Mouse (Mus musculus): ENCODE measurements around the gene Gm20388. TPM values are rescaled to one million over a fixed set of nuclear protein-coding genes. Genes with fewer than 3 reads are reported as not detected.

The Gm20388 gene
- polyA plus RNA-seq, 1 experiment from 2014 or later: not detected

DNA sequence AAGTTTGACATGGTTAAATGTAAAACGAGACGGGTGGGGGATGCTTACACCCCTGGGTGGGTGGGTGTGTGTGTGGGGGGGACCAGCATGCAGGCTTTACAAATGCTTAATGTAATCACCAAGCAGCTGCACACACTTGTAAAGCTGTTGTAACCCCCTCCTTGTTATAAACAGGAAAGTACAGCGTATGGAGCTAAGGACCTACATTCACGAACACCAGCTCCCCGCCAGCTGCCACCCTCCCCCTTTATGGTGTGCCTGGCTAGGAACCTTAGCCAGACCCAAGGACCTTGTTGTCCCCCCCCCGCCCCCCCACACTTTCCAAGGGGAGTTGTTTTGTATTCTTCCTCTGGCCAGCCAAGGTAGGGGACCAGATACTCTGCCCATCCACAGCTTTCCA, 1216.1 kb downstream of the Gm20388 start:
- H3K36me3 ChIP-seq: no peaks in the 10 kb centered on the region
- ATAC-seq (replicated peaks; ENCODE audit: insufficient number of reproducible peaks, insufficient read depth, low FRiP score, low read depth): no peak
- H3K9ac ChIP-seq: no peak overlapping the region
- no peaks in the 10 kb centered on the region for H3K9me3 ChIP-seq (replicated peaks)
- WGBS: 17% methylated on average over 6 of the region's 6 CpGs
- no peak overlapping the region; the same call in 1 of the 2 replicates for H3K4me3 ChIP-seq
- no peak overlapping the region for H3K4me2 ChIP-seq
- peaks cover 90% of the 10 kb centered on the region for H3K27me3 ChIP-seq
- H3K27ac ChIP-seq: no peak overlapping the region
- H3K4me1 ChIP-seq (replicated peaks): peaks cover 35% of the 10 kb centered on the region

DNA sequence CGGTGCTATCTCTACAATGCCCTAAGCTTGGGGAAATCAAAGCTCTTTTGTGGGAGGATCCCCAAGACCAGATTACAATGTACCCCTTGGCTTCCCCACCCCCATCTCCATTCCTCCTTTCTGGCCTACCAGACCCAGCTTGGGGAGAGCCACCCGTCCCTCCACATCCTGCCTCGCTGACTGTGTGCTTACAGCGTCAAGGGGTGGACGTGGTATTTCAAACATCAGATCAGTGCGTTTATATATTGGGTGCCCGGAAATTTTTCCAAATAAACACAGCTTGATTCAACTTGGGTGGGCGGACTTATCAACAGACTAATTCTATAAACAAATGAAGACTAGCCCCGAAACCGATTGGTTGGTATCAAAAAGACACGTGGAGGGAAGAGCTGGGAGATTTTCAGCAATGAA, 1216.7 kb downstream of the Gm20388 start:
- 19% methylated on average over 11 of the region's 11 CpGs for WGBS
- Histone ChIP-seq H3K9ac (no peak overlapping the region), H3K4me2 (no peak overlapping the region; the same call in 1 of the 2 replicates), H3K36me3 (no peaks in the 10 kb centered on the region), H3K27ac (no peak overlapping the region), H3K4me1 (replicated peaks) (peaks cover 35% of the 10 kb centered on the region), H3K9me3 (replicated peaks) (no peaks in the 10 kb centered on the region), H3K27me3 (peaks cover 89% of the 10 kb centered on the region), H3K4me3 (no peak overlapping the region)
- ATAC-seq (replicated peaks; ENCODE audit: insufficient number of reproducible peaks, insufficient read depth, low FRiP score, low read depth): no peak

DNA sequence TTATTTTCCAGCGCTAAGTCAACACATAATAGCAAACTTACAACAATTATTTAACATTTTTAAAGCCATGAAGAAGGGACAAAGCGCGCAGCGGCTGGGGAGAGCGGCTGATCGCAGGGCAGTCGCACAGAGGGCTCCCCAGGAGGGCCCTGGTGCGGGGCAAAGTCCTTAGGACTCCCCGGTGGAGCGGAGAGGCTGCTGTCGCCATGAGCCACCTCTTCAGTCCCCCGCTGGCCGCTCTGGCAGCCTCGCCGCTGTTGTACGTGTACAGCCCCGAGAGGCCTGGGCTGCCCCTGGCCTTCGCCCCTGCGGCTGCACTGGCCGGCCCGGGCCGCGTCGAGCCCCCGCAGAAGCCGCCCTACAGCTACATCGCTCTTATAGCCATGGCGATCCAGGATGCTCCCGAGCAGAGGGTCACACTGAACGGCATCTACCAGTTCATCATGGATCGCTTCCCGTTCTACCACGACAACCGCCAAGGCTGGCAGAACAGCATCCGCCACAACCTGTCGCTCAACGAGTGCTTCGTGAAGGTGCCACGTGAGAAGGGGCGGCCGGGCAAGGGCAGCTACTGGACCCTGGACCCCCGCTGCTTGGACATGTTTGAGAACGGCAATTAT, 1217.2 kb downstream of the Gm20388 start, which contains the start of gene Foxl1:
TSS of gene Foxl1 (plus strand) at position 185 of the 620 bp plus-strand sequence.
- Histone ChIP-seq H3K27ac (no peak within 1 kb of the TSS), H3K4me1 (replicated peaks) (peaks cover 35% of the 10 kb centered on the region), H3K9me3 (replicated peaks) (no peaks in the 10 kb centered on the region), H3K27me3 (peaks cover 84% of the 10 kb centered on the region), H3K4me2 (peak within 1 kb of the TSS; percentile 61), H3K36me3 (no peaks in the 10 kb centered on the region), H3K4me3 (peak within 1 kb of the TSS; percentile 41), H3K9ac (peak within 1 kb of the TSS; percentile 28)
- ATAC-seq (replicated peaks; ENCODE audit: insufficient number of reproducible peaks, insufficient read depth, low FRiP score, low read depth): no peak
- WGBS: 9% methylated on average over 43 of the region's 43 CpGs

- H3K4me1 ChIP-seq (replicated peaks): peaks cover 35% of the 10 kb centered on the region
- no peaks in the 10 kb centered on the region for H3K36me3 ChIP-seq
- H3K4me3 ChIP-seq: peak overlapping the region; percentile 41
- WGBS: 9% methylated on average over 54 of the region's 55 CpGs
- peak overlapping the region; percentile 61 for H3K4me2 ChIP-seq
- peak overlapping the region; percentile 28; the same call in 1 of the 2 replicates for H3K9ac ChIP-seq
- ATAC-seq (replicated peaks; ENCODE audit: insufficient number of reproducible peaks, insufficient read depth, low FRiP score, low read depth): no peak
- H3K27me3 ChIP-seq: peaks cover 79% of the 10 kb centered on the region
- H3K9me3 ChIP-seq (replicated peaks): no peaks in the 10 kb centered on the region
- H3K27ac ChIP-seq: no peak overlapping the region
Measured at GRCm38 (mm10) chr8:121128531-121129264, 1218.1 kb downstream of the Gm20388 start.

- Histone ChIP-seq H3K36me3 (no peaks in the 10 kb centered on the region), H3K4me3 (peak overlapping the region; percentile 41; the same call in 1 of the 2 replicates), H3K4me2 (peak overlapping the region; percentile 61; the same call in 1 of the 2 replicates), H3K4me1 (replicated peaks) (peaks cover 33% of the 10 kb centered on the region), H3K27ac (no peak overlapping the region), H3K27me3 (peaks cover 73% of the 10 kb centered on the region), H3K9ac (no peak overlapping the region), H3K9me3 (replicated peaks) (no peaks in the 10 kb centered on the region)
- no peak for ATAC-seq (replicated peaks; ENCODE audit: insufficient number of reproducible peaks, insufficient read depth, low FRiP score, low read depth)
- 42% methylated on average over 16 of the region's 16 CpGs for WGBS
Measured at GRCm38 (mm10) chr8:121129265-121129940, 1218.8 kb downstream of the Gm20388 start.

GRCm38 (mm10) chr8:121130522-121130921, 1219.9 kb downstream of the Gm20388 start:
- H3K27me3 ChIP-seq: peaks cover 64% of the 10 kb centered on the region
- H3K27ac ChIP-seq: no peak overlapping the region
- H3K36me3 ChIP-seq: no peaks in the 10 kb centered on the region
- H3K9me3 ChIP-seq (replicated peaks): no peaks in the 10 kb centered on the region
- no peak overlapping the region for H3K4me2 ChIP-seq
- peaks cover 29% of the 10 kb centered on the region for H3K4me1 ChIP-seq (replicated peaks)
- ATAC-seq (replicated peaks; ENCODE audit: insufficient number of reproducible peaks, insufficient read depth, low FRiP score, low read depth): no peak
- WGBS: 38% methylated on average over 5 of the region's 5 CpGs
- no peak overlapping the region for H3K4me3 ChIP-seq
- no peak overlapping the region for H3K9ac ChIP-seq

DNA sequence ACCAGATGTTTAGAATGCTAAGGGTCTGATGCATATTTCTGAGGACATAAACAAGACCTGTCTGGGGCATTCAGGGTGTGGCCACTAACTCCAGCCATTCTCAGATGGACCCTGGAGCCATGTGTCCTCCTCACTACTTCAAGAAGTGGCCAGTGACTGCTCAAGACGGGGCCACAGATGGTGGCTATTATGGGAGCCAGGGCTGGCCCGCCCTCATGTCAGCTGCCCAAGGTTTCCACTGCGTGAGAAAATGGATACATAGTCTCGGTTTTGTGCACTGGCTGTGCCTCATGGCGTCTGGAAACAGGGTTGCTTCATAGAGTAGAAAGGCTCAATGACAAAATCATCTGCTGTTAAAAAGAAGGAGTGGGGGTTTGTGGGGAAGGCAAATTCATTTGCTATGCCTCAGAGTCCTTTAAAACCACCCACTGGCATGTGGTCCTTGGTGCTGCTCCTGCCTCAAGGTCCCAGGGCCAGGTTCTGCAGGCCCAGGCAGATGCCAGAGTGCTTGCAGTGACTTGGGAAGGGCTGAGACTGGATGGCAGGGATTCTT, 1222.4 kb downstream of the Gm20388 start:
- Histone ChIP-seq H3K27ac (no peak overlapping the region), H3K4me2 (no peak overlapping the region), H3K36me3 (no peaks in the 10 kb centered on the region), H3K4me1 (replicated peaks) (peaks cover 21% of the 10 kb centered on the region), H3K4me3 (no peak overlapping the region), H3K9ac (no peak overlapping the region), H3K9me3 (replicated peaks) (no peaks in the 10 kb centered on the region), H3K27me3 (peaks cover 39% of the 10 kb centered on the region)
- 79% methylated on average over 5 of the region's 5 CpGs for WGBS
- ATAC-seq (replicated peaks; ENCODE audit: insufficient number of reproducible peaks, insufficient read depth, low FRiP score, low read depth): no peak

- peaks cover 10% of the 10 kb centered on the region for H3K4me1 ChIP-seq (replicated peaks)
- WGBS: 84% methylated on average over 10 of the region's 10 CpGs
Measured at GRCm38 (mm10) chr8:121134102-121134501, 1223.5 kb downstream of the Gm20388 start.

GRCm38 (mm10) chr8:121134512-121134911, 1223.9 kb downstream of the Gm20388 start:
- Histone ChIP-seq H3K27me3 (peaks cover 24% of the 10 kb centered on the region), H3K27ac (no peak overlapping the region), H3K4me2 (no peak overlapping the region), H3K4me1 (replicated peaks) (peaks cover 8% of the 10 kb centered on the region), H3K9me3 (replicated peaks) (no peaks in the 10 kb centered on the region), H3K4me3 (no peak overlapping the region), H3K9ac (no peak overlapping the region), H3K36me3 (no peaks in the 10 kb centered on the region)
- 88% methylated on average over 11 of the region's 11 CpGs for WGBS
- no peak for ATAC-seq (replicated peaks; ENCODE audit: insufficient number of reproducible peaks, insufficient read depth, low FRiP score, low read depth)

More at GRCm38 (mm10) chr8:121134102-121134501, 1223.5 kb downstream of the Gm20388 start:
- no peak overlapping the region for H3K4me3 ChIP-seq
- no peak overlapping the region for H3K27ac ChIP-seq
- no peaks in the 10 kb centered on the region for H3K36me3 ChIP-seq
- no peak overlapping the region for H3K9ac ChIP-seq
- no peak for ATAC-seq (replicated peaks; ENCODE audit: insufficient number of reproducible peaks, insufficient read depth, low FRiP score, low read depth)
- H3K9me3 ChIP-seq (replicated peaks): no peaks in the 10 kb centered on the region
- peaks cover 28% of the 10 kb centered on the region for H3K27me3 ChIP-seq
- no peak overlapping the region for H3K4me2 ChIP-seq

DNA sequence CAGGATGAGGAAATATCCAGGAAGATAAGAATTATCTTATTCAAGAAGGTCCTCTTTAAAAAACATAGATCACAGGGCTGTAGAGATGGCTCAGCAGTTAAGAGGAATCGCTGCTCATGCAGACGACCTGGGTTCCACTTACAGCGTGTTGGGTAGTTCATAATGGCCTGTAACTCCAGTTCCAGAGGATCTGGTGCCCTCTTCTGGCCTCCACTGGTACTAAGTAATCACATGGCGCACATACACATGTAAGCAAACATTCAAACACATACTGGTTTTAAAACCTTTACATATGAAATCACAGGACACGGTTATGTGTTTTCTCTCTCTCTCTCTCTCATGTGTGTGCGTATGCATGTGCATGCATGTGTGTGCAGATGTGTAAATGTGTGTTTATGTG, 1226.2 kb downstream of the Gm20388 start:
- H3K27ac ChIP-seq: no peak overlapping the region
- H3K4me2 ChIP-seq: no peak overlapping the region
- 95% methylated on average over 6 of the region's 6 CpGs for WGBS

More for the DNA sequence above, 1226.2 kb downstream of the Gm20388 start:
- no peaks in the 10 kb centered on the region for H3K36me3 ChIP-seq
- ATAC-seq (replicated peaks; ENCODE audit: insufficient number of reproducible peaks, insufficient read depth, low FRiP score, low read depth): no peak
- no peaks in the 10 kb centered on the region for H3K9me3 ChIP-seq (replicated peaks)
- no peak overlapping the region for H3K9ac ChIP-seq
- peaks cover 8% of the 10 kb centered on the region for H3K27me3 ChIP-seq
- no peak overlapping the region for H3K4me3 ChIP-seq
- H3K4me1 ChIP-seq (replicated peaks): peaks cover 8% of the 10 kb centered on the region
